Mouse (Mus musculus): ENCODE measurements around the gene Phyhipl.

- TF ChIP-seq POLR2A (IDR thresholded peaks at IDR 0.05; ENCODE audit: extremely low read depth, insufficient read depth, low read length) = no peak
- no peak for TF ChIP-seq CTCF (IDR thresholded peaks at IDR 0.05; ENCODE audit: low read depth, low read length)
Observed at GRCm38 (mm10) chr10:70635261-70635660, 20.5 kb downstream of the Phyhipl start.

All from liver, adult 2 months (tissue).